Mouse (Mus musculus): ENCODE measurements around the gene Cep295nl.
"Not testable (repeated sequence)": the region's sequence is repeated elsewhere in the genome, so short reads cannot be mapped to it uniquely, and the experiment has no call there.

- TF ChIP-seq CTCF, POLR2A (IDR thresholded peaks at IDR 0.05; ENCODE audit: insufficient read depth, low read depth, low read length): not testable (repeated sequence)
These were observed 34.0 kb upstream of the Cep295nl start for GRCm38 (mm10) chr11:118376323-118376722.
